Mouse (Mus musculus): ENCODE data around the gene A930033H14Rik.

GRCm38 (mm10) chr10:69253686-69254080 is 40.8 kb upstream of the A930033H14Rik start:
- TF ChIP-seq MAX (IDR thresholded peaks at IDR 0.05; ENCODE audit: low read depth): no peak
- TF ChIP-seq POLR2AphosphoS2 (IDR thresholded peaks at IDR 0.05; ENCODE audit: insufficient read length, low read depth): no peak
- no peak for TF ChIP-seq POLR2A (IDR thresholded peaks at IDR 0.05; ENCODE audit: insufficient read length, low read depth)
- TF ChIP-seq E2F4 (IDR thresholded peaks at IDR 0.05; ENCODE audit: insufficient read depth): no peak
- no peak for TF ChIP-seq TCF12 (IDR thresholded peaks at IDR 0.05; ENCODE audit: insufficient read depth, poor library complexity, severe bottlenecking)

All from myocyte (in vitro differentiated cells).